Mouse (Mus musculus) frontal cortex, postnatal 14 days (tissue): ENCODE data around the gene Tomm40l.

ENCODE experiments used
- DNase-seq, 2 experiments: peaks; one replicate each; pipeline ENCODE4 v3.0.0; 2022; ENCODE audit warnings: low spot score in 2 of 2

The Tomm40l gene

GRCm38 (mm10) chr1:171193911-171194830, 28.1 kb downstream of the Tomm40l start:
- DNase-seq, result no peak

- no peak for DNase-seq
Measured at GRCm38 (mm10) chr1:171193093-171193840, 29.0 kb downstream of the Tomm40l start.

GRCm38 (mm10) chr1:171192283-171192682, 30.0 kb downstream of the Tomm40l start:
- DNase-seq, result no peak

GRCm38 (mm10) chr1:171190832-171191231, 31.5 kb downstream of the Tomm40l start:
- no peak for DNase-seq

- no peak for DNase-seq
Measured at GRCm38 (mm10) chr1:171189476-171190114, 32.7 kb downstream of the Tomm40l start.

- no peak for DNase-seq
Measured at GRCm38 (mm10) chr1:171189046-171189445, 33.3 kb downstream of the Tomm40l start.

- DNase-seq, result no peak
Measured at GRCm38 (mm10) chr1:171187851-171188700, 34.2 kb downstream of the Tomm40l start.

- DNase-seq, result no peak
Measured at GRCm38 (mm10) chr1:171185655-171186054, 36.7 kb downstream of the Tomm40l start.

- no peak for DNase-seq
Measured at GRCm38 (mm10) chr1:171184314-171184713, 38.0 kb downstream of the Tomm40l start.

- DNase-seq, result no peak
Measured at GRCm38 (mm10) chr1:171183620-171184019, 38.7 kb downstream of the Tomm40l start.

GRCm38 (mm10) chr1:171183025-171183424, 39.3 kb downstream of the Tomm40l start:
- no peak for DNase-seq

- DNase-seq, result no peak
Measured at GRCm38 (mm10) chr1:171179487-171180171, 42.7 kb downstream of the Tomm40l start.

GRCm38 (mm10) chr1:171172779-171173178, 49.5 kb downstream of the Tomm40l start:
- DNase-seq, result no peak

- no peak for DNase-seq
Measured at GRCm38 (mm10) chr1:171171138-171171537, 51.2 kb downstream of the Tomm40l start.

- DNase-seq, result no peak
Measured at GRCm38 (mm10) chr1:171169913-171170312, 52.4 kb downstream of the Tomm40l start.

GRCm38 (mm10) chr1:171168906-171169305, 53.4 kb downstream of the Tomm40l start:
- no peak for DNase-seq
